Comparison of ENCODE assay signal across 8 mouse cellular contexts in the genomic region with DNA sequence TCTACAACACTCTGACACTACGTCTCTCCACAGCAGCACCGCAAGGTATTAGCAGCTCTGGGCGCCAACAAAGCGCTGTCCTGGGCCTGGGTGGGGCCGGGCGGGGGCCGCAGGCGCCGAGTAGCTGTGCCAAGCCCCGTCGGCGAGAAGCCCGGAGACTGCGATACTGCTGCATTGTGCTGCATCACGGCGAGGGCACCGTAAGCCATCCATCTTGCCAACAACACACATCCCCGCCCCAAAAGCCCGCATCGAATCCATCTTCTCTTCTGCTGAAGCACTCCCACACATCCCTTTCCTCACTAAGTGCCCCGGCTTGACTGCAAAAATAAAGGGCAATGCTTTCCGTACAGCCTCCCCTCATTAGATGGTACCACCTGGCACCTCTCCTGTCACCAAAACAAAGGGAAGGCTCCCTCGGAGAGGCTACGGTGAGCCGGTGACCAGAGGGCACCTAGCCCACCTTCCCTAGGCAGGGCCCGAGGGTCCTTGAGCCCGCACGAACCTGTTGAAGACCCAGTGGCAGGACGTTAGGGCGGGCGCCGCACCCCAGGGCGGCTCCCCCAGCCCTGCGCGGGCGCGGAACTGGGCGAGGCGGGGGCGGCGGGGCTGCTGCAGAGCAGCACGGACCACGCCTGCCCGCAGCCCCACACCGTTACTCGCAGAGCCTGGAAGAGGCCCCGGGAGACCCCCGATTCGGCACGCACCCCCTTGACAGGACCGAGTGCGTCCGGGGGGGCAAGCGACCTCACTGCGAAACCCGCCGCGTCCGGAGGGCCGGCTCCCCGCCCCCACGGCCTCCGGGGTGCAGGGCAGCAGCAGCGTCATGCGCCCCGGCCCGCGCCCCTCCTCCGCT. TPM values are rescaled to one million over a fixed set of nuclear protein-coding genes. Genes with fewer than 3 reads are reported as not detected.
DNase-seq lines count a peak whose midpoint lies in the region; ATAC-seq lines count a peak whose summit lies in the region.

No protein-coding gene starts in this region.

- H3K27ac ChIP-seq in embryonic facial prominence, embryonic 11.5 days (replicated peaks; ENCODE audit: low read depth, low read length), result peak overlapping the region; percentile 80
- H3K27ac ChIP-seq in heart, embryonic 10.5 days, result peak overlapping the region; percentile 97
- peak overlapping the region; percentile 91 for H3K27ac ChIP-seq in kidney, embryonic 14.5 days (ENCODE audit: low read depth, low read length)
- peak overlapping the region; percentile 96 for H3K27ac ChIP-seq in limb, embryonic 15.5 days
- peak overlapping the region; percentile 93 for H3K27ac ChIP-seq in midbrain, embryonic 15.5 days
- H3K27ac ChIP-seq in stomach, embryonic 16.5 days (ENCODE audit: low read length), result peak overlapping the region; percentile 93

- DNase-seq in urinary bladder, adult 2 months (ENCODE audit: low spot score), result peak; percentile 76
- no peak for DNase-seq in urinary bladder, postnatal 10 days (ENCODE audit: low spot score)
- peak; percentile 51 for DNase-seq in embryonic facial prominence, embryonic 11.5 days (ENCODE audit: low spot score)
- peak; percentile 77 for DNase-seq in heart, embryonic 10.5 days (ENCODE audit: low spot score)

- H3K9ac ChIP-seq in embryonic facial prominence, embryonic 11.5 days (replicated peaks; ENCODE audit: low read length), result peak overlapping the region; percentile 88
- H3K9ac ChIP-seq in kidney, embryonic 14.5 days (ENCODE audit: low read depth, low read length), result peak overlapping the region; percentile 92
- peak overlapping the region; percentile 93 for H3K9ac ChIP-seq in limb, embryonic 15.5 days
- H3K9ac ChIP-seq in midbrain, embryonic 15.5 days, result peak overlapping the region; percentile 91
- H3K9ac ChIP-seq in stomach, embryonic 16.5 days (ENCODE audit: low read length), result peak overlapping the region; percentile 94

- H3K27me3 ChIP-seq in embryonic facial prominence, embryonic 11.5 days (ENCODE audit: control insufficient read depth, insufficient read depth, low read length), result no peaks in the 10 kb centered on the region
- H3K27me3 ChIP-seq in heart, embryonic 10.5 days (ENCODE audit: insufficient read depth, poor library complexity, severe bottlenecking), result no peaks in the 10 kb centered on the region
- H3K27me3 ChIP-seq in kidney, embryonic 14.5 days (ENCODE audit: control insufficient read depth, insufficient read depth, low read length), result no peaks in the 10 kb centered on the region
- H3K27me3 ChIP-seq in limb, embryonic 15.5 days, result no peaks in the 10 kb centered on the region
- no peaks in the 10 kb centered on the region for H3K27me3 ChIP-seq in midbrain, embryonic 15.5 days (replicated peaks)
- no peaks in the 10 kb centered on the region for H3K27me3 ChIP-seq in stomach, embryonic 16.5 days (ENCODE audit: control insufficient read depth, insufficient read depth, low read length)

- no peaks in the 10 kb centered on the region for H3K9me3 ChIP-seq in embryonic facial prominence, embryonic 11.5 days (replicated peaks; ENCODE audit: control insufficient read depth, low read length)
- no peaks in the 10 kb centered on the region for H3K9me3 ChIP-seq in heart, embryonic 10.5 days
- no peaks in the 10 kb centered on the region for H3K9me3 ChIP-seq in kidney, embryonic 14.5 days (ENCODE audit: control insufficient read depth, low read length)
- H3K9me3 ChIP-seq in limb, embryonic 15.5 days, result no peaks in the 10 kb centered on the region
- H3K9me3 ChIP-seq in midbrain, embryonic 15.5 days, result no peaks in the 10 kb centered on the region
- H3K9me3 ChIP-seq in stomach, embryonic 16.5 days (replicated peaks; ENCODE audit: control insufficient read depth, low read length), result no peaks in the 10 kb centered on the region

- peak overlapping the region; percentile 92 for H3K4me3 ChIP-seq in embryonic facial prominence, embryonic 11.5 days (ENCODE audit: low read depth, low read length)
- peak overlapping the region; percentile 89 for H3K4me3 ChIP-seq in heart, embryonic 10.5 days
- peak overlapping the region; percentile 93 for H3K4me3 ChIP-seq in kidney, embryonic 14.5 days (ENCODE audit: low read length)
- H3K4me3 ChIP-seq in limb, embryonic 15.5 days, result peak overlapping the region; percentile 95
- H3K4me3 ChIP-seq in midbrain, embryonic 15.5 days, result peak overlapping the region; percentile 75
- peak overlapping the region; percentile 90 for H3K4me3 ChIP-seq in stomach, embryonic 16.5 days (replicated peaks; ENCODE audit: low read length)

- H3K4me2 ChIP-seq in embryonic facial prominence, embryonic 11.5 days (ENCODE audit: low read depth, low read length), result peak overlapping the region; percentile 89
- H3K4me2 ChIP-seq in kidney, embryonic 14.5 days (replicated peaks; ENCODE audit: low read depth, low read length), result peak overlapping the region; percentile 87
- H3K4me2 ChIP-seq in limb, embryonic 15.5 days, result peak overlapping the region; percentile 80
- peak overlapping the region; percentile 63 for H3K4me2 ChIP-seq in midbrain, embryonic 15.5 days
- peak overlapping the region; percentile 77 for H3K4me2 ChIP-seq in stomach, embryonic 16.5 days (ENCODE audit: low read depth, low read length)

- no peaks in the 10 kb centered on the region for H3K36me3 ChIP-seq in embryonic facial prominence, embryonic 11.5 days (replicated peaks; ENCODE audit: control insufficient read depth, insufficient read depth, low read depth, low read length)
- H3K36me3 ChIP-seq in heart, embryonic 10.5 days, result no peaks in the 10 kb centered on the region
- H3K36me3 ChIP-seq in kidney, embryonic 14.5 days (ENCODE audit: control insufficient read depth, insufficient read depth, low read length), result no peaks in the 10 kb centered on the region
- H3K36me3 ChIP-seq in limb, embryonic 15.5 days, result no peaks in the 10 kb centered on the region
- no peaks in the 10 kb centered on the region for H3K36me3 ChIP-seq in midbrain, embryonic 15.5 days (replicated peaks)
- H3K36me3 ChIP-seq in stomach, embryonic 16.5 days (ENCODE audit: control insufficient read depth, insufficient read depth, low read length), result no peaks in the 10 kb centered on the region

- H3K4me1 ChIP-seq in embryonic facial prominence, embryonic 11.5 days (ENCODE audit: control insufficient read depth, insufficient read depth, low read length), result no peaks in the 10 kb centered on the region
- H3K4me1 ChIP-seq in heart, embryonic 10.5 days, result peaks cover 26% of the 10 kb centered on the region
- peaks cover 10% of the 10 kb centered on the region; the same call in 1 of the 2 replicates for H3K4me1 ChIP-seq in kidney, embryonic 14.5 days (ENCODE audit: control insufficient read depth, insufficient read depth, low read length)
- H3K4me1 ChIP-seq in limb, embryonic 15.5 days, result peaks cover 28% of the 10 kb centered on the region
- peaks cover 36% of the 10 kb centered on the region for H3K4me1 ChIP-seq in midbrain, embryonic 15.5 days
- H3K4me1 ChIP-seq in stomach, embryonic 16.5 days (ENCODE audit: control insufficient read depth, insufficient read depth, low read length), result peaks cover 11% of the 10 kb centered on the region

- peak; percentile 74 for ATAC-seq in embryonic facial prominence, embryonic 11.5 days (replicated peaks; ENCODE audit: insufficient number of reproducible peaks, low FRiP score, low TSS enrichment, low read depth)
- peak; percentile 79 for ATAC-seq in kidney, embryonic 14.5 days (ENCODE audit: low FRiP score, low TSS enrichment)
- ATAC-seq in limb, embryonic 15.5 days (ENCODE audit: insufficient number of reproducible peaks, low FRiP score, low TSS enrichment, low read depth), result peak; percentile 71
- ATAC-seq in midbrain, embryonic 15.5 days (replicated peaks), result peak; percentile 79
- peak; percentile 74 for ATAC-seq in stomach, embryonic 16.5 days (ENCODE audit: insufficient read depth, low FRiP score)

- under 1% methylated on average over 58 of the region's 69 CpGs for WGBS in embryonic facial prominence, embryonic 11.5 days
- under 1% methylated on average over 69 of the region's 69 CpGs for WGBS in heart, embryonic 10.5 days
- WGBS in kidney, embryonic 14.5 days, result under 1% methylated on average over 65 of the region's 69 CpGs
- WGBS in limb, embryonic 15.5 days, result under 1% methylated on average over 66 of the region's 69 CpGs
- 0% methylated on average over 66 of the region's 69 CpGs for WGBS in midbrain, embryonic 15.5 days
- under 1% methylated on average over 67 of the region's 69 CpGs for WGBS in stomach, embryonic 16.5 days

RNA-seq across cellular contexts. Expression of a gene that starts 0.7 kb away (rescaled TPM):
- polyA plus RNA-seq in urinary bladder, adult 2 months (2012; rRNA removed), result 174 and 223 TPM in 2 replicates
- 68.3 and 69.7 TPM in 2 replicates for polyA plus RNA-seq in embryonic facial prominence, embryonic 11.5 days (2014; fragmentation: Nextera tagmentation; extraction: Ambion mirVana)
- 115 and 137 TPM in 2 replicates for polyA plus RNA-seq in heart, embryonic 10.5 days (2016; fragmentation: Nextera tagmentation; extraction: Ambion mirVana)
- polyA plus RNA-seq in kidney, embryonic 14.5 days (2014; fragmentation: Nextera tagmentation; extraction: Ambion mirVana), result 103 and 129 TPM in 2 replicates
- polyA plus RNA-seq in limb, embryonic 15.5 days (2015; fragmentation: Nextera tagmentation; extraction: Ambion mirVana), result 102 and 110 TPM in 2 replicates
- 175 and 176 TPM in 2 replicates for polyA plus RNA-seq in midbrain, embryonic 15.5 days (2015; fragmentation: Nextera tagmentation; extraction: Ambion mirVana)
- 106 and 110 TPM in 2 replicates for polyA plus RNA-seq in stomach, embryonic 16.5 days (2015; fragmentation: Nextera tagmentation; extraction: Ambion mirVana)
